20 mouse cellular contexts compared by ENCODE assay signal in genomic region chr15:27747512-27747911, GRCm38 (mm10).
DNase-seq lines count a peak whose midpoint lies in the region; ATAC-seq and TF ChIP-seq lines count a peak whose summit lies in the region.
"Had no signal": no experiment of that assay in that cellular context is flagged by ENCODE, and none has a peak within 500 bp of the region (broad histone marks: within the 10 kb centered on the region; RNA-seq: fewer than 3 reads in every experiment).

No protein-coding gene starts in this region.

- no peaks in the 10 kb centered on the region for H3K9me3 ChIP-seq in midbrain, embryonic 13.5 days
- H3K9me3 ChIP-seq in midbrain, embryonic 16.5 days (replicated peaks; ENCODE audit: control insufficient read depth, low read length, poor library complexity, severe bottlenecking) = no peaks in the 10 kb centered on the region
- no peaks in the 10 kb centered on the region for H3K9me3 ChIP-seq in intestine, postnatal 0 days (ENCODE audit: control insufficient read depth)
- H3K9me3 ChIP-seq: forebrain, embryonic 15.5 days; heart, embryonic 13.5 days; hindbrain, embryonic 15.5 days had no signal

- no peak overlapping the region for H3K4me2 ChIP-seq in midbrain, embryonic 13.5 days (replicated peaks)
- no peak overlapping the region for H3K4me2 ChIP-seq in midbrain, embryonic 16.5 days (ENCODE audit: low read length)
- no peak overlapping the region for H3K4me2 ChIP-seq in intestine, postnatal 0 days (replicated peaks; ENCODE audit: low read depth)
- H3K4me2 ChIP-seq: forebrain, embryonic 15.5 days; heart, embryonic 13.5 days; hindbrain, embryonic 15.5 days had no signal

- TF ChIP-seq CTCF in intestine, postnatal 0 days (IDR thresholded peaks at IDR 0.05; ENCODE audit: low read depth) = no peak

- no peaks in the 10 kb centered on the region for H3K27me3 ChIP-seq in midbrain, embryonic 13.5 days
- H3K27me3 ChIP-seq in midbrain, embryonic 16.5 days (ENCODE audit: control insufficient read depth, insufficient read depth, low read depth, low read length) = no peaks in the 10 kb centered on the region
- H3K27me3 ChIP-seq in intestine, postnatal 0 days (replicated peaks; ENCODE audit: control insufficient read depth, insufficient read depth, low read length) = no peaks in the 10 kb centered on the region
- H3K27me3 ChIP-seq: forebrain, embryonic 15.5 days; heart, embryonic 13.5 days; hindbrain, embryonic 15.5 days had no signal

- no peak overlapping the region for H3K4me3 ChIP-seq in midbrain, embryonic 13.5 days (replicated peaks)
- no peak overlapping the region for H3K4me3 ChIP-seq in midbrain, embryonic 16.5 days (ENCODE audit: low read depth, low read length)
- no peak overlapping the region for H3K4me3 ChIP-seq in intestine, postnatal 0 days (ENCODE audit: low read depth, low read length)
- H3K4me3 ChIP-seq: forebrain, embryonic 15.5 days; heart, embryonic 13.5 days; hindbrain, embryonic 15.5 days had no signal

- no peak for DNase-seq in cerebellum, adult 11-12 months
- DNase-seq in R1 (ENCODE audit: low read depth, low spot score) = peak; percentile 60
- DNase-seq in adrenal gland, postnatal 14 days = no peak
- DNase-seq: adrenal gland, postnatal 25 days; B cell, adult 2 months; cerebellum, adult 11 months; cerebellum, adult 9-10 months; cerebellum, postnatal 25 days; heart, adult 11 months; heart, postnatal 36 days had no signal

- 0 out of 2 replicates have a peak, but pooled peaks have one; percentile 13 for ATAC-seq in cerebellum, adult (ENCODE audit: insufficient number of reproducible peaks, low FRiP score, low TSS enrichment)
- ATAC-seq in midbrain, embryonic 13.5 days = peak; percentile 46; the same call in 1 of the 2 replicates
- ATAC-seq in midbrain, embryonic 16.5 days = no peak
- ATAC-seq in intestine, postnatal 0 days = no peak
- ATAC-seq: activated CD4-positive, CD25-positive, alpha-beta regulatory T cell, adult 4 months; CD4-positive, CD25-positive, alpha-beta regulatory T cell, adult 4 months; forebrain, embryonic 15.5 days had no signal

- H3K4me1 ChIP-seq in midbrain, embryonic 13.5 days (replicated peaks) = 0 out of 2 replicates have a peak, but pooled peaks cover 2% of the 10 kb centered on the region
- no peaks in the 10 kb centered on the region for H3K4me1 ChIP-seq in midbrain, embryonic 16.5 days (ENCODE audit: control insufficient read depth, insufficient read depth, low read length)
- no peaks in the 10 kb centered on the region for H3K4me1 ChIP-seq in intestine, postnatal 0 days (replicated peaks; ENCODE audit: control insufficient read depth, insufficient read depth, low read length)
- H3K4me1 ChIP-seq: forebrain, embryonic 15.5 days; hindbrain, embryonic 15.5 days had no signal

- no peak overlapping the region for H3K27ac ChIP-seq in midbrain, embryonic 13.5 days
- no peak overlapping the region for H3K27ac ChIP-seq in midbrain, embryonic 16.5 days (ENCODE audit: low read length)
- no peak overlapping the region for H3K27ac ChIP-seq in intestine, postnatal 0 days (ENCODE audit: low read depth, low read length)
- H3K27ac ChIP-seq: forebrain, embryonic 15.5 days; heart, embryonic 13.5 days; hindbrain, embryonic 15.5 days had no signal

- WGBS in midbrain, embryonic 13.5 days = 91% methylated on average over 18 of the region's 18 CpGs
- WGBS in midbrain, embryonic 16.5 days = 86% methylated on average over 18 of the region's 18 CpGs
- 88% methylated on average over 18 of the region's 18 CpGs for WGBS in intestine, postnatal 0 days

- no peak overlapping the region for H3K9ac ChIP-seq in midbrain, embryonic 13.5 days (replicated peaks)
- H3K9ac ChIP-seq in midbrain, embryonic 16.5 days (ENCODE audit: low read depth, low read length) = no peak overlapping the region
- H3K9ac ChIP-seq in intestine, postnatal 0 days (ENCODE audit: low read depth, low read length) = no peak overlapping the region
- H3K9ac ChIP-seq: forebrain, embryonic 15.5 days; heart, embryonic 13.5 days; hindbrain, embryonic 15.5 days had no signal

- H3K36me3 ChIP-seq in midbrain, embryonic 13.5 days = peaks cover 96% of the 10 kb centered on the region
- H3K36me3 ChIP-seq in midbrain, embryonic 16.5 days (ENCODE audit: control insufficient read depth, insufficient read depth, low read length) = peaks cover 61% of the 10 kb centered on the region
- H3K36me3 ChIP-seq in intestine, postnatal 0 days (ENCODE audit: control insufficient read depth, insufficient read depth) = peaks cover 91% of the 10 kb centered on the region
- H3K36me3 ChIP-seq: G1E had no signal

Comparison
In these comparisons a context has a peak if more than half of its experiments do, and no peak if none do; other contexts are left out.
1. ATAC-seq: peak in cerebellum, adult (single experiment) and midbrain, embryonic 13.5 days (single experiment); none in midbrain, embryonic 16.5 days (single experiment) and intestine, postnatal 0 days (single experiment).